Mouse (Mus musculus) embryonic stem cell, embryonic (primary cell): ENCODE measurements at regions not wholly inside any gene's neighbourhood (a gene's known extent, or its start where the extent isn't known, plus 50 kb on each side); places are given as distances from the start of the nearest gene placed in this dataset.

Experiments
- CTCF ChIA-PET, 4 experiments: fragments of 300-600 bp in 2 of 4; fragments of 350-600 bp in 2 of 4; sonication (Branson Sonifier 250); formaldehyde crosslinking; loops; one replicate each; lab custom pipeline; 2022; ENCODE audit warnings: inconsistent platforms in 2 of 4; lab: Charles Lee
- POLR2A ChIA-PET, 4 experiments: fragments of 300-600 bp in 2 of 4; fragments of 350-600 bp in 2 of 4; sonication (Branson Sonifier 250); formaldehyde crosslinking; loops; one replicate each; lab custom pipeline; 2022; ENCODE audit warnings: antibody characterized with exemption in 4 of 4, inconsistent platforms in 1 of 4; lab: Charles Lee

- POLR2A ChIA-PET, result no interaction called here
- CTCF ChIA-PET, result interaction anchor here in 1 of 4 experiments (0.7 kb wide), 1 partner anchor 12 kb away, joined by 3 read pairs; no protein-coding TSS in a partner anchor
These were observed 336.8 kb upstream of the N6amt1 start for GRCm38 (mm10) chr16:87017107-87017670.

DNA sequence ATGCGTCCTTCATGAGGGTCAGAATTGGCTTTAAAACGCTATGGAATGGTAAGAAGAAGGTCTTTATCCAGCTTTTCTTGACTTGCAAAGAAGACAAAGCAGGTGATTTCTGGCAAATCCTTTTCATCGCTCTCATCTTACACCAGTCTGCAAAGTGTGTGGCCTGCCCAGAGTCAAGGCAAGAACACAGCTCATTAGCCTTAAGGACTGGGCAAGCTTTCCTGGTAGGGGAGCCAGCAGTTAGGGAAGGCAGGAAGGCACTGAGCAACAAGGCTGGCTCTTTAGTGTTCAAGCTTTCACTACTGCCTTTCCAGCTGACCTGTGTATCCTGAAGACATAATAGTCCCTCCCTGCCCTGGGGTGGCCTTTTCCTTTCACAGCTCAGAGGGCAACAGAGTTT lies 352.4 kb upstream of the N6amt1 start:
- ChIA-PET CTCF (no interaction called here), POLR2A (interaction anchor here in 1 of 4 experiments (0.6 to 1.2 kb wide), 2 partner anchors 30 to 327 kb away, joined by 3 to 4 read pairs; no protein-coding TSS in a partner anchor)

- CTCF ChIA-PET, result no interaction called here
- POLR2A ChIA-PET, result interaction anchor here in 1 of 4 experiments (1.2 kb wide), 1 partner anchor 31 kb away, joined by 3 read pairs; no protein-coding TSS in a partner anchor
These were observed 352.9 kb upstream of the N6amt1 start for GRCm38 (mm10) chr16:87001135-87001534.

GRCm38 (mm10) chr16:86971691-86972090 lies 382.3 kb upstream of the N6amt1 start:
- CTCF ChIA-PET, result no interaction called here
- POLR2A ChIA-PET, result no interaction called here

DNA sequence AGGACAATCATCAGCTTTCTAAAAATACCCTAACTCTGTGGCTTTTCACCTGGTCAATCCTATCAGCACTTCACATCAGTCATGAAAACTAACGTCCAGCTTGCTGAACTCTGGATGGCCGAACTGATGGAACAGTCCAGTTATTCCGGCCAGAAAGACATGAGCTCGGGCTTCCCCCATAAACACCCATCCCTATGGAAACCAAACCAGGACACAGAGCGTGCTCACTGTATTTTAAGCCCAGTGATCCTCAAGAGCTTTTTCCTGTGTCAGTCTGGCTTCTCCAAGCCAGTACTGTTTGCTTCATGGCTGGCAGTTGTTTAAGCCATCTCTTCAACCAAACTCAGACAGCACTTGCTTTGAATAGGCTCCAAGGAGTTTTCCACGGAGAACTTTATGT lies 404.3 kb upstream of the N6amt1 start:
- POLR2A ChIA-PET, result no interaction called here
- CTCF ChIA-PET, result no interaction called here

DNA sequence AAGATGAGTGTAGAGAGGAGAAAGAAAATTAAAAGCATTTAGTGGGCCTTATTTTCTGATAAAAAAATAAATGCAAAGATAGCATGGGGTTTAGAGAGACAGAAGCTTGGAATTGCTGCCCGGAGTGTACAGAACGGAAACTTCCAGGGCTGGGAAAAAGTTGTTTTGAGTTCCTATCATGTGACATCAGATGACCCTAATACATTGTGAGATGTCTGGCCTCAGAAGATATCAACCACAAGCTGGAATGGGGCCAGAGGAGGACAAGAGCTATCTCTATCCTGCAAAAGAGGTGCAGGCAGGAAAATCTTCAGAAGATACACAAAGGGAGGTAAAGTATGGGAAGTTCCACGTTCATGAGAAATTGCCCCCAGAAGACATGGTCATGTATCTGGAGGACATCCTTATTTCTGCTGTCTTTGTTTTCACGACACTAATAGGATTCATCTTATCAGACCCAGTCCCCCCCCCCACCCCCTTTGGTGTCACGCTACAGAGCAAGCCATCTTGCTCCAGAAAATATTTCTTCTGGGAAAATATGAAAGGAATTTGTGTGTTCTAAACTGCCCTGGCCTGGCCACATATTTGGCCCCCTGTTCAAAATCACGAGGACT lies 408.3 kb upstream of the N6amt1 start:
- CTCF ChIA-PET, result no interaction called here
- POLR2A ChIA-PET, result no interaction called here

- POLR2A ChIA-PET, result interaction anchor here in 2 of 4 experiments (0.5 to 0.6 kb wide), 2 partner anchors 1142 to 1847 kb away, joined by 3 to 8 read pairs; no protein-coding TSS in a partner anchor
These were observed 408.9 kb upstream of the N6amt1 start for GRCm38 (mm10) chr16:86945058-86945457.

GRCm38 (mm10) chr16:86934989-86935388 lies 419.0 kb upstream of the N6amt1 start:
- POLR2A ChIA-PET, result no interaction called here
- CTCF ChIA-PET, result no interaction called here

More at GRCm38 (mm10) chr16:86945058-86945457, 408.9 kb upstream of the N6amt1 start:
- CTCF ChIA-PET, result no interaction called here

GRCm38 (mm10) chr16:86932765-86933164 lies 421.2 kb upstream of the N6amt1 start:
- POLR2A ChIA-PET, result no interaction called here
- CTCF ChIA-PET, result no interaction called here

DNA sequence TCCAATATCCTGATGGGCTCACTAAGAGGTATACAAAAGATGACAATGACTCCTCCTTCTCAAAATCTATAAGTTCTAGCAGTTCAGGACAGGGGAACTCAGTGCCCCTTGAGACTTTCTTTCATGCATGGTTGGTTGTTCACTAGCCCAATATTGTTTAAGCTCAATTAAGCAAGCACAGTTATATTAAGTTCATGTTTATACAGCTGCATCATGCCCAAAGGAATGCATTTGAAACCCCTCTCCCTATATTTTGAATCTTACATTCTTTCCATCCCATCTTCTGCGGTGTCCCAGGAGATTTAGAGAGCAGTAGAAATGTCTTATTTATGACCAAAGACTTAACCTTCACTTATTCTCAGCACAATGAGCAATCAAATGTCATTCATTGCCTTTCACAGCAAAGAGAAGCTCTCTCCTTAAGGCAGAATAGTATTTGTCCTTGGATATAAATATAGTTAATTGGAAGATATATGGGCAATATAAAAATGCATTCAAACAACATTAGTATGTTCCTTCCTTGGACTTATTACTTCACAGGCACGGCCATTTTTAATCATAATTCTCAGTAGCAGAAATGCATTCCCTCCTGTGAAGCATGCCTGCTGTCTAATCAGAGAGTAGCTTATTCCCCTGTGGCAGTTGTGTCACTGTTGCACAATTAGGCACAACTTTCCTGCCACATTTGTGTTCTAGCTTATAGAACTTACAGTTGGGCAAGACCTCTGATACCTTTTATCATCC lies 455.8 kb upstream of the N6amt1 start:
- POLR2A ChIA-PET, result no interaction called here
- CTCF ChIA-PET, result no interaction called here

DNA sequence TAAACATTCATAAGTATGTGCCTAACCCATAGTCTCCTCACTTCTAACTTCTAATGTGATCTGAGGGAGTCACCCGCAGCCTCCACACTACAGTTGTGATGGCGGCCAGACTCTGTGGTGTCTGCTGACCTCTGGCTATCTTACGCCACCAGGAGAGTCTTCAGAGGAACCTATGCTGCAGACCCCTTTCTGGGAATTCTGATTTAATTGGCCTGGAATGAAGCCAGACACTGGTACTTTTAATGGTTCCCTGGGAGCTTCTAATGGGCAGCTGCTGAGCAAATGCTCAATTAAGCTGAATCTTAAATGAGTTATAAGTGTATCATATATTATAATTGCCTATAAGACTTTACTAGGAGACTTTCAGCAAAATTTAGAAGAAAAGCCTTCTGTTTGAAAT lies 459.0 kb upstream of the N6amt1 start:
- ChIA-PET CTCF (interaction anchor here in 2 of 4 experiments (0.6 kb wide), 2 partner anchors 104 to 354 kb away, joined by 4 to 5 read pairs; no protein-coding TSS in a partner anchor), POLR2A (interaction anchor here in 1 of 4 experiments (1.1 kb wide), 1 partner anchor 21 kb away, joined by 3 read pairs; no protein-coding TSS in a partner anchor)

DNA sequence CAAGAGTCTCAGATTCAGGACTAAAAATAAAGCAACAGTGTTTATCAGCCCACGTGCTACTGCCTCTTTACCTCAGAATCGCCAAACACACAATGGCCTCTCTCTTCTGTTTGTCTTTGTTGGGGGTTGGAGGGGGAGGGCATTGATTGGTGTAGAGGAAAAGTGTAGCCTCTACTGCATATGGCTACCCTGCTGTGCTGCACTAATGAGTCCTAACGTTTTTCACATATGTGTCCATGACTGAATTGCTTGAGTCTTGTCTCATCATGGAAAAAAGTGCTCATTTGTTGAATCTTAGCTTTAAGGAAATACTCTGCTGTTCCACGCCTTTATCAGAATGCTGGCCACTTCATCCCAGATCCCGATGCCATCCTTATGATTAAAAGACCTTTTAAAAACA lies 459.7 kb upstream of the N6amt1 start:
- ChIA-PET CTCF (interaction anchor here in 1 of 4 experiments (0.6 kb wide), 1 partner anchor 355 kb away, joined by 4 read pairs; no protein-coding TSS in a partner anchor), POLR2A (no interaction called here)

GRCm38 (mm10) chr16:86888421-86888820 lies 465.6 kb upstream of the N6amt1 start:
- ChIA-PET CTCF (no interaction called here), POLR2A (no interaction called here)

DNA sequence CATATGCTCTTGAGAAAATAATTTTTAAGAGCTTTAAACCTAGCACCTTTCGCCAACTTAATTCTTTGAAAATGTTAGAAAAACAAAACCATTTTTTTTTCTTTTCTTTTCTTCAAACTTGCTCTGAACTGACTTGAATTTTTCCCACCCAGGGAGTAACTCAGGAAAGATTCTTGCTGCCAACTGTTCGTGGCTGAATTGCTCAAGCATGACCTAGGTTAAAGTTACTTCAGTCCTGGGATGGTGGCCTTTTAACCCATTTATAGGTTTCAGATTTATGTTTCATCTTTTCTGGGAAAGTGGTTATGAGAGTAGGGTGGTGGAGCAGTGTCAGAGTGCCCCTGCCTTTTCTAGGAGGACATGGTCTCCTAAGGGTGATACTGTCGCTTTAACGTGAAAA lies 466.4 kb upstream of the N6amt1 start:
- CTCF ChIA-PET, result no interaction called here
- POLR2A ChIA-PET, result no interaction called here

- POLR2A ChIA-PET, result no interaction called here
- CTCF ChIA-PET, result no interaction called here
These were observed 470.1 kb upstream of the N6amt1 start for GRCm38 (mm10) chr16:86883862-86884261.

DNA sequence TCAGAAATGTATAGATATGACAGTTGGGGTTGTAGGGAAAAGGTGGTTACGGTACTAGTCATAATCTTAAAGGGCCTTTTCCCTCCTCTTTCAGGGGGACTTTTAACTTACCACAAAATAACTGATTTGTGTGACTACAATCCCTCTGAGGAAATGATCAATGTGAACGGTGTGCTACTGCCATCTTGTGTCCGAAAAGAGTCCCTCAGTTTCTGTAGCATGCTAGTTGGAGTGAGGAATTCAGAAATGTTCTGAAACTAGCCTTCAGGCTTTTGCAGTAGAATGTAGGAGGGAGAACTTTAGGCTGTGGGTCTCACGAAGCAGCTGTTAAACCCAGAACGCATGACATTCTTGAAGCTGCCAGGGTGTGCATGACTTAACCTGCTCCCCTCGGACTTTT lies 471.5 kb upstream of the N6amt1 start:
- ChIA-PET CTCF (no interaction called here), POLR2A (no interaction called here)

DNA sequence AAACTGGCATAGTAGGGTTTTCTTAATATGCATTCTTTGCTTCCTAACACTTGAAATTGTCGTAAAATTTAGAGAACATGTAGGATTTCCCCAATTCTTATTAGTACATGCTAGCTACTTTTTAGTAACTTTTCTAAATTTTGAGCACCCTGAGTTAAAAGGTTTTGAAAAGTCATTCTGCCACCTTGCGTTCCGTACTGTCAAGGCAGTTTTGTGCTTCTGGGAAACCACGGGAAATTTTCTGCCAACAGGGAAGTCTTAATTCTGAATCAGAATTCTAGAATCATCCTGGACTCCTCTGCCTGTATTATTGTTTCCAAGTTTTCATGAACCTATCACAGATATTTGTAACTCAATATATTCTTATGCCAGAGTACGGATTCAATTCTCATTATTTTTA lies 472.4 kb upstream of the N6amt1 start:
- POLR2A ChIA-PET, result no interaction called here
- CTCF ChIA-PET, result interaction anchor here in 2 of 4 experiments (0.5 to 1.2 kb wide), 5 partner anchors 475 to 1247 kb away, joined by 3 to 4 read pairs (median 3); no protein-coding TSS in a partner anchor

DNA sequence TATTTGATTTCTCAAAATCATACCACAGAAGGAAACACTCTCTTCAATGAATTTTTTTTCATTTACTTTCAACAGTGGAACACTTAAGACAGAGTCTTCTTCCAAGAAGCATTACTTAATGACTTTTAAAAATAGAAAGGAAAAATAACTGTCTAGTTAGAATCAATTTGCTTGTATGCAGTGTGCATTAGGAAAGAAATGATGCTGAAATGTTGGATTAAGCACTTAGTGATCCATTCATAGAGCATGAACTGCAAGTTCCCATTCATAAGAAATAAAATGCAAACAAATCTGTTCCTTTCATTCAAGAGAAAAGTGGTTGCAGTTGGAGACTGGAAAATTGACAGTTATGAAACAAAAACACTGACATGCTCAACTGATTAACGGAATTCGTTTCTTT lies 493.2 kb upstream of the N6amt1 start:
- ChIA-PET POLR2A (no interaction called here), CTCF (interaction anchor here in 1 of 4 experiments (0.6 kb wide), 1 partner anchor 1009 kb away, joined by 5 read pairs; no protein-coding TSS in a partner anchor)

DNA sequence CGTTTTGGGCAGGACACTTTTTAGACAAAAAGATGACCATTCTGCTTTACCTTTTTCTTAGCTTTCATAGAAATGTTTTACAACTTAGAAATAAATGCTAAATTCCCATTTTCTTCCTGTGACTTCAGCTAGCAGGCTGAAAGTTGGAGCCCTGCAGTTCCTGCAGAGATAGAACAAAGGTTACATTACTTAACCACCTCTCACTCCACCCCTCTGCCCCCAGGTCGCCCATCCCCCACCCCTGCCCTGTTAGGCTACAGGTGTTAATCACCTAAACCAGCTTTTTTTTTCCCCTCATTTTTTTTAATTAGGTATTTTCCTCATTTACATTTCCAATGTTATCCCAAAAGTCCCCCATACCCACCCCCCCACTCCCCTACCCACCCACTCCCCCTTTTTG lies 498.1 kb upstream of the N6amt1 start:
- ChIA-PET POLR2A (no interaction called here), CTCF (no interaction called here)

DNA sequence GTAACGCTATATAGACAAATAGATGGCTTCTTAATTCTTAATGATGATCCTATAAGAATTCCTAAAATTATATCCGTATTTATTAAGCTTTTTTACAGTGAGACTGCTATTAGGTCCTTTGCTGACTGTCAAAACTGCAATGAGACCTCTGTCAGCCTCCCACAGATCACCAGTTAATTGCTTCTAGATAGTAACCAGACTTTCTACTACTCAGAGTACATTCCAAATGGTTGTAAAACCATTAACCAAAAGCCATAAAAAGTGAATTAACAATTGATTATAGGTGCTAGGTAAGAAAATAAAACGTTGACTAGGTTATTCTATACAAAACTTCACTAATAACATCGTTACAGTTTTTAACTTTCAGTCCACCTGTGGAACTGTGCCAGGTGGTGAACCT lies 498.7 kb upstream of the N6amt1 start:
- ChIA-PET POLR2A (no interaction called here), CTCF (no interaction called here)
